Mouse (Mus musculus) CD4-positive, CD25-positive, alpha-beta regulatory T cell (primary cell): ENCODE measurements around the gene Olfr913. TPM values are rescaled to one million over a fixed set of nuclear protein-coding genes. Genes with fewer than 3 reads are reported as not detected.

ENCODE experiments used
- polyA plus RNA-seq: library from polyadenylated mRNA; unstranded; fragments of 100-300 nt; shearing (Covaris generic); gene quantifications from one replicate; pipeline ENCODE4 v1.2.1, GENCODE M21; 2017

Olfr913 gene
- not detected for polyA plus RNA-seq

DNA sequence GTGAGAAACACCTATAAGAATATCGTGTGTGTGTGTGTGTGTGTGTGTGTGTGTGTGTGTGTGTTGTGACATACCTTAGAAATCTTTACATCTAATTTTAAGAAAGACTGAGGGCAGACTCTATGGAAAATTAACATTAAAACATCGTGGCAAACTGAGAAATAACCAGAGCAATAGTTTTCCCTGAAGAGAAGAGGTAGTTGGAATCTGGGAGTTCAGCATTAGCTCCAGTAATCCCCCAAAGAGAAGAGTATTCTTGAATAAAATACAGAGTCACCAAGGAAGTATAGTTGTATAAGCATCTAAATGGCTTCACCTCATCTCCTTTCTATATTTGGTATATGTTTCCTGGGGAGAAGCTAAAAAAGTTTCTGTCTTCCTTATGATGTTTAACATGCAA lies at the start of gene Olfr913:
Gene Olfr913 (plus strand): TSS at position 301 of the 400 bp plus-strand sequence.

DNA sequence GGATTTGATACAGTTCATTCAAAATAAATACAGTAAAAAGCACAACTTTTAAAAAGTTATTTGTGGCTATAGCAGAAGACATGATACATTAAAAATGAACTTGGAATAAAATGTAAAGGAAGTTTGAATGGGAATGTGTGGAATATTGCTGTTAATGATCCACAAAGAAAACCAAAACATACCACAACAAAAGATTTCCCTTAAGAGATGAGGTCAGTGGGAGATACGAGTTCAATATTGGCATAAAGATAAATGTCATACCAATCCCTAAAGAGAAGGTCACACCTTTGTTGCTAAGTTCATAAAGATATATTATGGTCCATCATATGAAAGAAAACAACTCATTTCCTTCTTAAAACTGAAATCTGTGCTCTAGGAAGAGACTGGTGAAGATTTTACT lies 12.7 kb upstream of the Olfr913 start, which contains the start of gene Olfr912:
Gene Olfr912 (plus strand): TSS at position 301 of the 400 bp plus-strand sequence.

GRCm38 (mm10) chr9:38604802-38605201 lies 12.2 kb downstream of the Olfr913 start, which contains the start of gene Olfr914:
TSS of gene Olfr914 (plus strand) at chr9:38605102.

Other genes starting within 250 kb of the Olfr913 start
- 0.12 TPM for gene Olfr898, start 244.3 kb upstream of the Olfr913 start, polyA plus RNA-seq
- gene Olfr250, start 225.9 kb upstream of the Olfr913 start, polyA plus RNA-seq = 0.06 TPM
- gene Olfr251, start 215.7 kb upstream of the Olfr913 start, polyA plus RNA-seq = 0.08 TPM
- 0.14 TPM for gene Olfr147, start 191.1 kb upstream of the Olfr913 start, polyA plus RNA-seq
- gene Olfr901, start 163.3 kb upstream of the Olfr913 start, polyA plus RNA-seq = not detected
- not detected for gene Olfr902, start 145.1 kb upstream of the Olfr913 start, polyA plus RNA-seq
- 0.07 TPM for gene Olfr904, start 129.6 kb upstream of the Olfr913 start, polyA plus RNA-seq
- 0.14 TPM for gene Olfr905, start 121.7 kb upstream of the Olfr913 start, polyA plus RNA-seq
- gene Olfr906, start 105.7 kb upstream of the Olfr913 start, polyA plus RNA-seq = not detected
- gene Olfr907, start 97.0 kb upstream of the Olfr913 start, polyA plus RNA-seq = not detected
- gene Olfr911-ps1, start 71.2 kb upstream of the Olfr913 start, polyA plus RNA-seq = not detected
- gene Olfr910, start 54.9 kb upstream of the Olfr913 start, polyA plus RNA-seq = not detected
- 0.08 TPM for gene Olfr912, start 12.6 kb upstream of the Olfr913 start, polyA plus RNA-seq
- not detected for gene Olfr914, start 12.3 kb downstream of the Olfr913 start, polyA plus RNA-seq
- 0.08 TPM for gene Olfr916, start 67.1 kb downstream of the Olfr913 start, polyA plus RNA-seq
- not detected for gene Olfr917, start 73.1 kb downstream of the Olfr913 start, polyA plus RNA-seq
- gene Olfr918, start 81.8 kb downstream of the Olfr913 start, polyA plus RNA-seq = not detected
- gene Olfr919, start 110.9 kb downstream of the Olfr913 start, polyA plus RNA-seq = not detected
- 40.3 TPM for gene Vwa5a, start 125.5 kb downstream of the Olfr913 start, polyA plus RNA-seq
- gene Olfr920, start 159.5 kb downstream of the Olfr913 start, polyA plus RNA-seq = 0.10 TPM
- gene Olfr921, start 180.3 kb downstream of the Olfr913 start, polyA plus RNA-seq = 0.06 TPM
- not detected for gene Olfr922, start 221.9 kb downstream of the Olfr913 start, polyA plus RNA-seq
- 0.24 TPM for gene Olfr923, start 233.8 kb downstream of the Olfr913 start, polyA plus RNA-seq